Mouse (Mus musculus) kidney, embryonic 16.5 days (tissue): ENCODE results near the gene Atp6v1f. TPM values are rescaled to one million over a fixed set of nuclear protein-coding genes. Genes with fewer than 3 reads are reported as not detected.

Experiments used
- ATAC-seq: fragments of 200-750 bp; cut with Nextera tagmentation; 2 replicates; pipeline ENCODE4 v1.8.0; 2017; ENCODE audit warnings: moderate TSS enrichment; ENCODE audit not compliant: low FRiP score, low TSS enrichment
- H3K27ac ChIP-seq: fragments of 300-500 bp; sonication (generic); 2 replicates; pipeline ENCODE4 v1.5.1; 2014; ENCODE audit warnings: low read length
- H3K27me3 ChIP-seq: fragments of 300-500 bp; sonication (generic); 2 replicates; pipeline ENCODE4 v1.6.1; 2014; ENCODE audit warnings: low read length, control low read depth, mixed read lengths; ENCODE audit not compliant: insufficient read depth
- H3K36me3 ChIP-seq: fragments of 300-500 bp; sonication (generic); 2 replicates; pipeline ENCODE4 v1.6.1; 2014; ENCODE audit warnings: low read length, control low read depth, mixed read lengths; ENCODE audit not compliant: insufficient read depth
- H3K4me1 ChIP-seq: fragments of 300-500 bp; sonication (generic); 2 replicates; pipeline ENCODE4 v1.6.1; 2014; ENCODE audit warnings: low read length, control low read depth, mixed read lengths; ENCODE audit not compliant: insufficient read depth
- H3K4me2 ChIP-seq: fragments of 300-500 bp; sonication (generic); replicated peaks from 2 replicates; pipeline ENCODE4 v1.6.1; 2014; ENCODE audit warnings: low read depth, low read length
- H3K4me3 ChIP-seq: fragments of 300-500 bp; sonication (generic); 2 replicates; pipeline ENCODE4 v1.5.1; 2014; ENCODE audit warnings: mild to moderate bottlenecking, low read length
- H3K9ac ChIP-seq: fragments of 300-500 bp; sonication (generic); replicated peaks from 2 replicates; pipeline ENCODE4 v1.6.1; 2014; ENCODE audit warnings: low read length
- H3K9me3 ChIP-seq: fragments of 300-500 bp; sonication (generic); 2 replicates; pipeline ENCODE4 v1.6.1; 2016; ENCODE audit warnings: low read length, control low read depth
- WGBS: fragments of 180-500 bp; shearing (Covaris S2); extraction: QIAGEN DNeasy Blood & Tissue Kit; methylation state at CpG from one replicate; pipeline ENCODE4 v1.1.7; 2014; 5-methylcytosine and 5-hydroxymethylcytosine counted together
- polyA plus RNA-seq: library from polyadenylated mRNA; unstranded; fragments of >200 nt; fragmentation: Nextera tagmentation; extraction: Ambion mirVana; gene quantifications from 2 replicates; pipeline ENCODE4 v1.2.1, GENCODE M21; 2015

The Atp6v1f gene
- polyA plus RNA-seq, 1 experiment from 2014 or later, result 320 TPM

DNA sequence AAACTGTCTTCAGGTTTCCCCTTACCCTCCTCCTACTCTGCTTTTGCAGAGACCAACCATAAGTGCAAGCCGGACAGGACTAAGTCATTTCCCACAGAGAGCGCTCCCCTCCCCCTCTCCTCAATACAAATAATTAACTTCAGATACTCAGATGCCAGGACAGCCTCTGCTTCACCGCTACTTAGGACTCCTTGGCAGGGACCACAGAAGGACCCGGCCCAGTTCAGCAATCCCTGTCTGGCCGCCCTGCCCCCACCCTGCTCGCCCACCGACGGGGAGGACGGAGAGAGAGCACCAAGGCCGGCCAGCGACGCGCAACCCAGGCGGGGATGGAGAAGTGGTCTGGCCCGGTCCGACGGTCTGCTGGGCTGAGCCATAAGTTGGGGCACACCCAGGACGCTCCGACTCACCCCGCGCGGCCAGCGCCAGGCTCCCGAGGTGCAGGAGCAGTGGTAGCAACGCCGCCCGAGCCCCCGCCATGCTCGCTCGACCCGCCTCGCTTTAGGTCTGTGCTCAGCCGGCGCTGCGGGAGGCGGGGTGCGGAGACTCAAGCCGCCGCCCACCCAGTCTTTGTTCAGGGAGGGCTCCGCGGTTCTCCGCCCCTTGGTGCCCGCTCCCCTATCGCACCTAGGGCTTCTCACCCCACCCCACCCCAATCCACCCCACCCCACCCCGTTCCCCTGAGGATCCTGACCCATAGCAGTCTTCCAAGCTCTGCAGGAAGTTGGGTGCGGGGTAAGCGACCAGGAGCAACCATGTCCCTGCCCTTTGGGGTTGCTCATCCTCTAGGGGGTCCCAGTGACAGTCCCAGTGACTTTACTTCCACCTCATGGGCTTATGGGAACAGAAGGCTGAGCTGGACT, 40.2 kb downstream of the Atp6v1f start, which contains the start of gene Kcp:
Gene Kcp, minus strand, starts transcription at position 506 of the 863 bp plus-strand sequence.
- Histone ChIP-seq H3K36me3 (no peaks in the 10 kb centered on the region), H3K27me3 (no peaks in the 10 kb centered on the region), H3K9me3 (no peaks in the 10 kb centered on the region), H3K9ac (peak within 1 kb of the TSS; percentile 72), H3K4me2 (peak within 1 kb of the TSS; percentile 68), H3K27ac (peak within 1 kb of the TSS; percentile 35), H3K4me1 (peaks cover 21% of the 10 kb centered on the region), H3K4me3 (peak within 1 kb of the TSS; percentile 60)
- ATAC-seq, result peak; percentile 72
- WGBS, result 1% methylated on average over 40 of the region's 47 CpGs

DNA sequence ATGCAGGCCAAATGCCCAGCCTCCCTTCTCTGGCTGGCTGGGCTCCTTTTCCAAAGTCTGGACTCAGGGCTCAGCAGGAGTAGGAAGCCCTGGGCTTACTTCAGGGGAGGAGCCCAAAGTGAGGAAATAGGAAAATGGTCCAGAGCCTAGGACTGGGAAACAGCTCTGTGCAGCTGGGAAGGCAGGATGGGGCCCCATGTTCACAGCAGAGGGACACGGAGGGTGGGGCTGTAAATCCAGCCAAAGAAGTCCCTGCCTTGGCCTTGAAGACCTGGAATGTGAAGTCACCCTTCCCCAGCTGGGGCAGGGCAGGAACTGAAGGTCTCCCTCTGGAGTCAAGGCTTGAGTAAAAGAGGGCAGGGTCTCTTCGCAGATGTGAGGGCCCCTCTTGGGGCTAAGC, 41.6 kb downstream of the Atp6v1f start:
- no peaks in the 10 kb centered on the region for H3K9me3 ChIP-seq
- H3K4me2 ChIP-seq, result no peak overlapping the region
- H3K4me1 ChIP-seq, result peaks cover 31% of the 10 kb centered on the region
- ATAC-seq, result no peak
- no peak overlapping the region for H3K9ac ChIP-seq
- no peak overlapping the region for H3K4me3 ChIP-seq
- WGBS, result 23% methylated on average over 2 of the region's 2 CpGs
- H3K27me3 ChIP-seq, result no peaks in the 10 kb centered on the region
- peak overlapping the region; percentile 2; the same call in 1 of the 2 replicates for H3K27ac ChIP-seq
- no peaks in the 10 kb centered on the region for H3K36me3 ChIP-seq

DNA sequence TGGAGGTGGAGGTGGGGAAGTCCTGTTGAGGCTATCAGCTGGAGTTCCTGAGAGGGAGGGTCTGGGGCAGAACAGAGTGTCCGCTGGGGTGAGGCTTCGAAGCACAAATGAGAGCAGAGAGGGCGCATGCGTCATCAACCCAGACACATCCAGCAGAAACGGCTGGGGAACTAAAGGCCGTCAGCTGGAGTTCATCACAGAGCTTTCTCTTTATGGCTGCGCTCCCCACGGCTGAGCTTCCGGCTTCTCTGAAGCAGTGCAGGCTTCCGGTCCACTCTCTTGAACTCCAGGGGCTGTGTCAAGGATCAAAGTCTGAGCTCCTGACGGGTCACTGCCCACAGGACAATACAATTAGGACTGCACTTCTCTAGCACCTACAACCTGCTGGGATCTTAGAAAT, 45.8 kb downstream of the Atp6v1f start:
- peak overlapping the region; percentile 86 for H3K27ac ChIP-seq
- WGBS, result 1% methylated on average over 11 of the region's 11 CpGs
- no peaks in the 10 kb centered on the region for H3K36me3 ChIP-seq
- peak overlapping the region; percentile 42; the same call in 1 of the 2 replicates for H3K9ac ChIP-seq
- no peaks in the 10 kb centered on the region for H3K9me3 ChIP-seq
- peak overlapping the region; percentile 45 for H3K4me2 ChIP-seq
- no peak overlapping the region for H3K4me3 ChIP-seq
- H3K27me3 ChIP-seq, result no peaks in the 10 kb centered on the region
- peak; percentile 85 for ATAC-seq
- H3K4me1 ChIP-seq, result peaks cover 21% of the 10 kb centered on the region

DNA sequence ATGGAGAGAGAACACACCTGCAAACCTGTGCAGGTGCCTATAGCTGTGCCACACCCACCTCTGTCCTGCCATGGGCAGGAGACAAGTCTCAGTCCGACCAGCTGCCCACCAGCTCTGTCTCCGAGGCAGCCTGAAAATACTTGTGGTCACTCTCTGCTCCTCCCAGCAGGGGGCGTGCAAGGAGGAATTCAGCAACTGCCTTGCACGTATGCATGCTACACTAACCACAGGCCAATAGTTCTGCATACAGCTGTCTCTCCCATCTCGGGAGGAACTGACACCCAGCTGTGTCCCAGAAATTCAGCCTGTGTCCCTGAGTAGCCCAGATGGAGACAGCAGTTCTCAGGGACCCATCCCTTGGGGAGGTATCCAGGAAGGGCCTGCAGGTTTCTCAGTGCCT, 49.6 kb downstream of the Atp6v1f start:
- Histone ChIP-seq H3K27ac (no peak overlapping the region), H3K36me3 (no peaks in the 10 kb centered on the region), H3K4me2 (no peak overlapping the region), H3K4me3 (no peak overlapping the region), H3K4me1 (peaks cover 11% of the 10 kb centered on the region), H3K27me3 (no peaks in the 10 kb centered on the region), H3K9me3 (no peaks in the 10 kb centered on the region), H3K9ac (no peak overlapping the region)
- ATAC-seq, result peak; percentile 36; the same call in 1 of the 2 replicates
- WGBS, result 6% methylated on average over 5 of the region's 5 CpGs

Other genes starting within 250 kb of the Atp6v1f start
- gene Hilpda, start 195.2 kb upstream of the Atp6v1f start, polyA plus RNA-seq, result 34.9 TPM in 2 replicates
- gene Fam71f2, start 188.1 kb upstream of the Atp6v1f start, polyA plus RNA-seq, result 0.26 and 0.39 TPM in 2 replicates
- gene Fam71f1, start 148.6 kb upstream of the Atp6v1f start, polyA plus RNA-seq, result 0.12 and 0.26 TPM in 2 replicates
- 420 and 457 TPM in 2 replicates for gene Calu, start 119.6 kb upstream of the Atp6v1f start, polyA plus RNA-seq
- gene Opn1sw, start 79.2 kb upstream of the Atp6v1f start, polyA plus RNA-seq, result 0.44 and 0.79 TPM in 2 replicates
- 20.2 and 23.3 TPM in 2 replicates for gene Ccdc136, start 71.4 kb upstream of the Atp6v1f start, polyA plus RNA-seq
- 7.9 and 8.0 TPM in 2 replicates for gene Flnc, start 34.5 kb upstream of the Atp6v1f start, polyA plus RNA-seq
- 0.30 and 0.37 TPM in 2 replicates for gene Atp6v1fnb, start 3.7 kb downstream of the Atp6v1f start, polyA plus RNA-seq
- gene Kcp, start 40.2 kb downstream of the Atp6v1f start, polyA plus RNA-seq, result 34.5 and 36.3 TPM in 2 replicates
- 6.0 and 8.0 TPM in 2 replicates for gene Irf5, start 58.9 kb downstream of the Atp6v1f start, polyA plus RNA-seq
- 101 and 106 TPM in 2 replicates for gene Tnpo3, start 142.2 kb downstream of the Atp6v1f start, polyA plus RNA-seq
- gene Tspan33, start 226.5 kb downstream of the Atp6v1f start, polyA plus RNA-seq, result 11.7 and 18.5 TPM in 2 replicates